In the genomic region with DNA sequence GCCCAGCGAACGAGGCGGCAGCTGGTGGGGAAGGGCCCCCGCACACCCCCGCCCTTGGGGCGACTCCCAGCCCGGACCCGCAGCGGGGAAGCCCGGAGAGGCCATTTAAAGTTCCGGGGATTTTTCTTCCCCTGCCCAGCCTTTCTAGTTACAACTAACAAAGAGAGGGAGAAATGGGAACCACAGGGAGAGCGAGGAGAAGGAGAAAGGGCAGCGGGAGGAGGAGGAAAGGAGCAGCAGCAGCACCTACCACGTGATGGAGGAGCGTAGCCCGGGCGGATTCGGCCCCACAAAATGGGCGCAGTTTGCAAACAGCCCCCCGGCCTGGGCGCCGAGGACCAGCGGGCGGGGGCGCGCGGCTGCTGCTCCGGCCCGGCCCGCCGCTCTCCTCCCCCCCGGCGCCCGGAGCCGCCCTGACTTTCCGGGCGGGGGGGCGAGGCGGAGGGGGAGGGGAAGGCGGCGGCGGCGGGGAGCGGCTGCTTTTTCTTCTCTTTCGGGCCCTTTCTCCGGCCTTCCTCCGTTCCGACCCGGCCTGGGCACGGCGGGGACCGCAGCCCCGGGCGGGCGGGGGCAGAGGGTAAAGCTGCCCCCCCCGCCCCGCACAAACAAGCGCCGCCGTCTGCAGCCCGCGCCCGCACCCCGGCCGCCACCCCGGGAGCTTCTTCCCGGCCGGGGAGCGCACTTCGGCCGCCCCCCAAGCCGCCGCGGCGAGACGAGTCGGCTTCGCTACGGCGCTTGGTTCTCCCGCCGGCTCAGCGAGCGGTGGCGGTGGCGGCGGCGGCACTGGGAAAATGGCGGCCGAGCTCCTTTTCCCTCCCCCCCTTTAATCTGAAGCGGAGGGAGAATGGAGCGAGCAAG, we compare ENCODE assay signal across 8 mouse cellular contexts. TPM values are rescaled to one million over a fixed set of nuclear protein-coding genes. Genes with fewer than 3 reads are reported as not detected.
A peak's percentile ranks its signal among the peaks of the same experiment; 100 is the strongest.
DNase-seq lines count a peak whose midpoint lies in the region; ATAC-seq lines count a peak whose summit lies in the region.

No protein-coding gene starts in this region.

- H3K27me3 ChIP-seq in forebrain, embryonic 10.5 days (ENCODE audit: poor library complexity, severe bottlenecking) = no peaks in the 10 kb centered on the region
- H3K27me3 ChIP-seq in heart, embryonic 15.5 days = no peaks in the 10 kb centered on the region
- no peaks in the 10 kb centered on the region for H3K27me3 ChIP-seq in liver, embryonic 13.5 days
- no peaks in the 10 kb centered on the region for H3K27me3 ChIP-seq in stomach, embryonic 15.5 days (replicated peaks)

- peak; percentile 68 for ATAC-seq in heart, embryonic 15.5 days (replicated peaks; ENCODE audit: insufficient number of reproducible peaks, insufficient read depth, low FRiP score, low read depth)
- ATAC-seq in liver, embryonic 13.5 days (ENCODE audit: low read depth) = peak; percentile 48
- peak; percentile 54 for ATAC-seq in stomach, embryonic 15.5 days (ENCODE audit: insufficient read depth, low FRiP score, low read depth)

- 0 out of 2 replicates have a peak, but pooled peaks cover 6% of the 10 kb centered on the region for H3K36me3 ChIP-seq in forebrain, embryonic 10.5 days (replicated peaks)
- H3K36me3 ChIP-seq in heart, embryonic 15.5 days = no peaks in the 10 kb centered on the region
- no peaks in the 10 kb centered on the region for H3K36me3 ChIP-seq in liver, embryonic 13.5 days
- H3K36me3 ChIP-seq in stomach, embryonic 15.5 days = no peaks in the 10 kb centered on the region

- no peaks in the 10 kb centered on the region for H3K9me3 ChIP-seq in forebrain, embryonic 10.5 days
- H3K9me3 ChIP-seq in heart, embryonic 15.5 days (replicated peaks) = no peaks in the 10 kb centered on the region
- H3K9me3 ChIP-seq in liver, embryonic 13.5 days (replicated peaks) = no peaks in the 10 kb centered on the region
- H3K9me3 ChIP-seq in stomach, embryonic 15.5 days = no peaks in the 10 kb centered on the region

- under 1% methylated on average over 74 of the region's 92 CpGs for WGBS in forebrain, embryonic 10.5 days
- WGBS in heart, embryonic 15.5 days = under 1% methylated on average over 65 of the region's 92 CpGs
- under 1% methylated on average over 63 of the region's 92 CpGs for WGBS in liver, embryonic 13.5 days (ENCODE audit: insufficient replicate concordance)
- WGBS in stomach, embryonic 15.5 days = under 1% methylated on average over 65 of the region's 92 CpGs

- H3K4me1 ChIP-seq in brown adipose tissue, adult 24 weeks (ENCODE audit: control insufficient read depth, insufficient read depth, insufficient read length, low read length) = no peaks in the 10 kb centered on the region; the same call in 1 of the 2 replicates
- H3K4me1 ChIP-seq in forebrain, embryonic 10.5 days = peaks cover 37% of the 10 kb centered on the region
- H3K4me1 ChIP-seq in heart, embryonic 15.5 days (replicated peaks) = peaks cover 17% of the 10 kb centered on the region
- H3K4me1 ChIP-seq in liver, embryonic 13.5 days (replicated peaks) = peaks cover 48% of the 10 kb centered on the region
- H3K4me1 ChIP-seq in stomach, embryonic 15.5 days = no peaks in the 10 kb centered on the region; the same call in 1 of the 2 replicates

- peak overlapping the region; percentile 62 for H3K4me2 ChIP-seq in heart, embryonic 15.5 days
- peak overlapping the region; percentile 81 for H3K4me2 ChIP-seq in liver, embryonic 13.5 days
- peak overlapping the region; percentile 55 for H3K4me2 ChIP-seq in stomach, embryonic 15.5 days

- DNase-seq in B cell, adult 2 months = peak; percentile 72 to 78
- DNase-seq in forebrain, embryonic 10.5 days (ENCODE audit: extremely low spot score, low spot score) = peak; percentile 80
- peak; percentile 85 to 90 for DNase-seq in kidney, postnatal 25 days
- DNase-seq in liver, embryonic 13.5 days = peak; percentile 52
- DNase-seq in neural tube, embryonic 10.5 days (ENCODE audit: extremely low spot score, low spot score) = peak; percentile 84

- H3K4me3 ChIP-seq in brown adipose tissue, adult 24 weeks (ENCODE audit: insufficient read depth, low read depth, low read length) = peak overlapping the region; percentile 88
- peak overlapping the region; percentile 87 for H3K4me3 ChIP-seq in forebrain, embryonic 10.5 days
- peak overlapping the region; percentile 82 for H3K4me3 ChIP-seq in heart, embryonic 15.5 days
- peak overlapping the region; percentile 95 for H3K4me3 ChIP-seq in liver, embryonic 13.5 days (replicated peaks)
- peak overlapping the region; percentile 85 for H3K4me3 ChIP-seq in stomach, embryonic 15.5 days (replicated peaks)

- peak overlapping the region; percentile 98 for H3K27ac ChIP-seq in brown adipose tissue, adult 24 weeks (replicated peaks; ENCODE audit: low read depth, low read length)
- peak overlapping the region; percentile 100 for H3K27ac ChIP-seq in forebrain, embryonic 10.5 days
- peak overlapping the region; percentile 100 for H3K27ac ChIP-seq in heart, embryonic 15.5 days
- H3K27ac ChIP-seq in liver, embryonic 13.5 days = peak overlapping the region; percentile 100
- peak overlapping the region; percentile 100 for H3K27ac ChIP-seq in stomach, embryonic 15.5 days

- H3K9ac ChIP-seq in heart, embryonic 15.5 days = peak overlapping the region; percentile 100
- H3K9ac ChIP-seq in liver, embryonic 13.5 days = peak overlapping the region; percentile 99
- H3K9ac ChIP-seq in stomach, embryonic 15.5 days = peak overlapping the region; percentile 98

RNA-seq across cellular contexts. Expression of a gene that starts 27.0 kb away (rescaled TPM):
- 14.7 and 17.9 TPM in 2 replicates for polyA plus RNA-seq in brown adipose tissue, adult 24 weeks (2012; ENCODE audit: insufficient read depth, insufficient read length, missing spikeins)
- polyA plus RNA-seq in forebrain, embryonic 10.5 days (2016; fragmentation: Nextera tagmentation; extraction: Ambion mirVana) = 24.5 and 25.9 TPM in 2 replicates
- polyA plus RNA-seq in heart, embryonic 15.5 days (2015; fragmentation: Nextera tagmentation; extraction: Ambion mirVana) = 11.7 and 15.0 TPM in 2 replicates
- 4.8 and 6.4 TPM in 2 replicates for polyA plus RNA-seq in liver, embryonic 13.5 days (2015; fragmentation: Nextera tagmentation; extraction: Ambion mirVana)
- polyA plus RNA-seq in stomach, embryonic 15.5 days (2015; fragmentation: Nextera tagmentation; extraction: Ambion mirVana) = 16.6 and 19.1 TPM in 2 replicates

Comparison
In these comparisons a context has a peak if more than half of its experiments do, and no peak if none do; other contexts are left out.
1. Peak in every context shown above with its lines: DNase-seq, ATAC-seq, H3K4me3 ChIP-seq and H3K27ac ChIP-seq.